Mouse (Mus musculus) neural tube, embryonic 11.5 days (tissue): Measurements from ENCODE around the gene Lysmd1. TPM values are rescaled to one million over a fixed set of nuclear protein-coding genes. Genes with fewer than 3 reads are reported as not detected.
A peak's percentile ranks its signal among the peaks of the same experiment; 100 is the strongest.

Experiments
- ATAC-seq: fragments of 200-750 bp; cut with Nextera tagmentation; 2 replicates; pipeline ENCODE4 v1.8.0; 2017; ENCODE audit warnings: moderate number of reproducible peaks, mild to moderate bottlenecking, moderate TSS enrichment, moderate library complexity; ENCODE audit not compliant: insufficient read depth, low FRiP score, low TSS enrichment
- DNase-seq: peaks from one replicate; pipeline ENCODE4 v3.0.0-alpha.2; 2015; ENCODE audit warnings: low spot score
- H3K27ac ChIP-seq: fragments of 300-500 bp; sonication (generic); 2 replicates; pipeline ENCODE4 v1.5.1; 2014; ENCODE audit warnings: low read depth, mild to moderate bottlenecking, low read length
- H3K27me3 ChIP-seq: fragments of 300-500 bp; sonication (generic); 2 replicates; pipeline ENCODE4 v1.6.1; 2014; ENCODE audit warnings: mild to moderate bottlenecking, low read length, mixed read lengths; ENCODE audit not compliant: control insufficient read depth, insufficient read depth
- H3K36me3 ChIP-seq: fragments of 300-500 bp; sonication (generic); 2 replicates; pipeline ENCODE4 v1.6.1; 2014; ENCODE audit warnings: mild to moderate bottlenecking, low read length, moderate library complexity, mixed read lengths; ENCODE audit not compliant: control insufficient read depth, insufficient read depth
- H3K4me1 ChIP-seq: fragments of 300-500 bp; sonication (generic); 2 replicates; pipeline ENCODE4 v1.6.1; 2014; ENCODE audit warnings: low read length, mixed read lengths; ENCODE audit not compliant: control insufficient read depth, insufficient read depth
- H3K4me2 ChIP-seq: fragments of 300-500 bp; sonication (generic); 2 replicates; pipeline ENCODE4 v1.6.1; 2014; ENCODE audit warnings: low read depth, mild to moderate bottlenecking, moderate library complexity
- H3K4me3 ChIP-seq: fragments of 300-500 bp; sonication (generic); 2 replicates; pipeline ENCODE4 v1.5.1; 2014; ENCODE audit warnings: low read depth, low read length
- H3K9ac ChIP-seq: fragments of 300-500 bp; sonication (generic); 2 replicates; pipeline ENCODE4 v1.6.1; 2014; ENCODE audit warnings: mild to moderate bottlenecking, low read length
- H3K9me3 ChIP-seq: fragments of 300-500 bp; sonication (generic); 2 replicates; pipeline ENCODE4 v1.6.1; 2016; ENCODE audit warnings: low read length; ENCODE audit not compliant: control insufficient read depth
- WGBS: fragments of 180-500 bp; shearing (Covaris S2); extraction: QIAGEN DNeasy Blood & Tissue Kit; methylation state at CpG from one replicate; pipeline ENCODE4 v1.1.7; 2014; 5-methylcytosine and 5-hydroxymethylcytosine counted together
- polyA plus RNA-seq: library from polyadenylated mRNA; unstranded; fragments of >200 nt; fragmentation: Nextera tagmentation; extraction: Ambion mirVana; gene quantifications from 2 replicates; pipeline ENCODE4 v1.2.1, GENCODE M21; 2014

The Lysmd1 gene
- polyA plus RNA-seq, 1 experiment from 2014 or later, result 17.9 TPM

DNA sequence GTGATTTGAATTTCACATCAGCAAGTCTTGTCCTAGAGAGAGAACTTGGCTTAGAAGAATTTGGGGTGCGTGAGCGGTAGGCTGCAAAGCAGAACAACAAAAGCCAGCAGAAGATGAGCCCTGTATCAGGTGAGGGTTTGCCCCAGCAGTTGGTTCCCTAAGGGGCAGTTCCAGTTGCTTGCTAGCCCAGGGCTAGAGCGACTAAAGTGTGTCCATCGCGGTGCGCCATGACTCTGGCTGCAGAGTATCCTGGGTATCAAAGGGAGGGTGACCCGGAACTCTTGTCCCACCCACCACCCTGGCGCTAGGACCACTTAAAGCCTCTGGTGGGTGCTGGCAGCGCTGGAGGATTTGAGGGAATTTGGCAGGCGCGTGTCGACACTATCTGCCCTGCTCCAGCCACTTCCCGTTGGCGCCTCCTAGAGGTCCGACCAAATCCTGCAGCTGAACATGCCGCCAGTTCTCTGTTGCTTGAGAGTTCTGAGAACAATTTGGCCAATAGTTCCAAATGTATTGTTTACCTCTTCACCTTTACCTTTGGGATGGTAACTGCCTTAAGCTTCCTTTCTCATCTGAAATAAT is 40.2 kb downstream of the Lysmd1 start:
- H3K36me3 ChIP-seq, result peaks cover 20% of the 10 kb centered on the region
- no peak overlapping the region for H3K27ac ChIP-seq
- H3K9ac ChIP-seq, result no peak overlapping the region
- DNase-seq (peak; percentile 86), ATAC-seq (peak; percentile 54)
- H3K9me3 ChIP-seq, result no peaks in the 10 kb centered on the region
- H3K4me1 ChIP-seq, result peaks cover 3% of the 10 kb centered on the region; the same call in 1 of the 2 replicates
- H3K27me3 ChIP-seq, result peaks cover 43% of the 10 kb centered on the region
- WGBS, result 2% methylated on average over 16 of the region's 16 CpGs
- H3K4me2 ChIP-seq, result no peak overlapping the region
- no peak overlapping the region for H3K4me3 ChIP-seq

DNA sequence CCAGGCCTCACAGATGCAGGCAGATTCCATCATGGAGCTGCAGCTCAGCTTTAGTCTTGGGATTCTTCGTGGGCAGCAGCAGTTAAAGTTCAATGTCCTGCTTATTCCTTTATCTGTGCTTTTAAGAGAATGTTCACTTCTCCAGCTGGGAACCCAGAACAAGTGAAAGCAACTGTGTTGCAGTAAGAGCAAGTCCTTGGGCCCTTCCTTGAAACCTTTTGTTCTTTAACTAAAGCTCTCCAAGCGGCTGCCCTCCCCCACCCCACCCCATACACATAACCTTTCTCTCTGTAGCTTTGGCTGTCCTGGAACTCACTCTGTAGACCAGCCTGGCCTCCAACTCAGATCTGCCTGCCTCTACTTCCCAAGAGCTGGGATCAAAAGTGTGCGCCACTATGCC is 42.6 kb downstream of the Lysmd1 start:
- no peaks in the 10 kb centered on the region for H3K9me3 ChIP-seq
- H3K4me2 ChIP-seq, result no peak overlapping the region
- H3K27me3 ChIP-seq, result peaks cover 25% of the 10 kb centered on the region
- H3K4me1 ChIP-seq, result peaks cover 3% of the 10 kb centered on the region; the same call in 1 of the 2 replicates
- H3K4me3 ChIP-seq, result no peak overlapping the region
- peaks cover 7% of the 10 kb centered on the region for H3K36me3 ChIP-seq
- no peak for ATAC-seq
- H3K9ac ChIP-seq, result no peak overlapping the region
- no peak overlapping the region for H3K27ac ChIP-seq
- DNase-seq, result no peak
- 82% methylated on average over 3 of the region's 3 CpGs for WGBS

DNA sequence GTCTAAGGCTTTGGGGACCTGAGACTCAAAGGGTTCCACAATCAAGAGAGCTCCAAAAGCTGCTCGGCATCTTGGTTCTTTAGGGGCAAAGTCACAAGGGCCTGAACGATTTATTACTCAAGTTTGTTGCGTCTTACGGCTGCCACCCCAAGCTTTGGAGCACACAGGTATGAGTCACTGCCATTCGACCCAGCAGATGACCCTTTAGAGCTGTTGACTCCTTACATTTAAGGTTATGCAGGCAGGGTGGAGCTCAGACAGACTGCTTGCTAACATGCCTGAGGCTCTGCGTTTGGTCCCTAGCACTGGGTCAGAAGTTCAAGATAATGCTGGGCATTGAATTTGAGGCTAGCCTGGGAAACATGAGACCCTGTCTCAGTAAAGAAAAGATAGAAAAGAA is 43.7 kb downstream of the Lysmd1 start:
- Histone ChIP-seq H3K27ac (no peak overlapping the region), H3K4me1 (peaks cover 3% of the 10 kb centered on the region; the same call in 1 of the 2 replicates), H3K36me3 (peaks cover 2% of the 10 kb centered on the region; the same call in 1 of the 2 replicates), H3K9ac (no peak overlapping the region), H3K4me2 (no peak overlapping the region), H3K27me3 (peaks cover 14% of the 10 kb centered on the region), H3K4me3 (no peak overlapping the region), H3K9me3 (no peaks in the 10 kb centered on the region)
- no peak for DNase-seq
- no peak for ATAC-seq
- 70% methylated on average over 6 of the region's 6 CpGs for WGBS

DNA sequence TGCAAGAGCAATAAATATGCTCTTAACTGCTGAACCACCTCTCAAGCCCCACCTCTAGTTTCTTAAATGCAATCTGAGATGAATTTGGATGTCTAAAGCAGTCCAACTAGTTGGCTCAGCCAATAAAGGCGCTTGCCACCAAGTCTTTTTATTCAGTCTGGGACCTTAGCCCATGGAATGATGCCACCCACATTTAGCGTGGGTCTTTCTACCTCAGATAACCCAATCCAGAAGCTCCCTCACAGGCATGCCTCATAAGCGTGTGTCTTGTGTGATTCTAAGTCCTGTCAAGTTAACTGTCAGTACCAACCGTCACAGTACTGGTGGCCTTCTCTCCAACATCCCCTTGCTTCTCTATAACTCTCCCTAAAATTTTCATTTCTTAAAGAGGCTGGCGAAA is 45.1 kb downstream of the Lysmd1 start:
- ATAC-seq (no peak), DNase-seq (no peak)
- H3K27ac ChIP-seq, result no peak overlapping the region
- H3K9me3 ChIP-seq, result no peaks in the 10 kb centered on the region
- WGBS, result 86% methylated on average over 5 of the region's 5 CpGs
- H3K36me3 ChIP-seq, result peaks cover 2% of the 10 kb centered on the region; the same call in 1 of the 2 replicates
- H3K4me1 ChIP-seq, result no peaks in the 10 kb centered on the region
- no peak overlapping the region for H3K9ac ChIP-seq
- no peak overlapping the region for H3K4me2 ChIP-seq
- H3K27me3 ChIP-seq, result peaks cover under 1% of the 10 kb centered on the region
- no peak overlapping the region for H3K4me3 ChIP-seq

DNA sequence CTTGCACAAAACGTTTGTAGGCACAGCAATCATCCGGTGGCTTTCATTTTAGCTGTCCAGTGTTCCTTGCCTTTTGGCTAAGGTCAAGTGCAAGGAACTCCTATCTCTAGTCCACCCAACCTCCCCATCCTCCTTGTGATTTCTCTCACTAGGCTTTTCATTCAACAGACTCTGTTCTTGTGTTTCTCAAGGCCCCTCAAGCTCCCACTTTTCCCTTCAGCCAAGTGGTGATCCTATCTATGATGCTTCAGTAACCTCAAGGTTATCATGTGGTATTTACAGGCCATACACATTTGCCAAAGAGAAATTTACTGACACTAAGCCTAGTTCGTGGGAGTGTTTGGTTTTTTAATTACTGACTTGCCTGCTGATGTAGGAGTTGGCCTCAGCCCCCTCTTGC is 46.0 kb downstream of the Lysmd1 start:
- H3K9ac ChIP-seq, result no peak overlapping the region
- no peaks in the 10 kb centered on the region for H3K9me3 ChIP-seq
- H3K36me3 ChIP-seq, result peaks cover 2% of the 10 kb centered on the region; the same call in 1 of the 2 replicates
- no peak for ATAC-seq
- no peak overlapping the region for H3K4me3 ChIP-seq
- H3K27me3 ChIP-seq, result no peaks in the 10 kb centered on the region
- no peak overlapping the region for H3K27ac ChIP-seq
- 71% methylated on average over 3 of the region's 3 CpGs for WGBS
- DNase-seq, result no peak
- no peak overlapping the region for H3K4me2 ChIP-seq
- no peaks in the 10 kb centered on the region for H3K4me1 ChIP-seq

DNA sequence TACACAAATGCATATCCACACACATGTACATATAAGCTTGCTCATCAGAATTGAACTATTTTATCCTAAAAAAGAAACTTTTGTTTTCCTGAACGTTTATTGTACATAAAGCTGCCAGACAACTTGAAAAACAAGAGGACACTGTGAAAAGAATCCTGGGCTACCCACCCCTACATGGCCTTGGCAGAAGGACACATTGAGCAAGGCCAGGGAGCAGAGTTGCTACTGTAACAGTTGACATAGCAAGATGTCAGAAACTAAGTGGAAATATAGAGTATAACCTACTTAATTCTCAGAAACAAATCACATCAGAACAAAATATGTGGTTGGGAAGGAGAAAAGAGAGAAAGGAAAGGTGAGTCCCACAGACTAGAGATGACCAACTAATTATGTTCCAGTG is 48.0 kb downstream of the Lysmd1 start:
- no peak overlapping the region for H3K4me2 ChIP-seq
- ATAC-seq, result no peak
- peaks cover 5% of the 10 kb centered on the region for H3K36me3 ChIP-seq
- no peaks in the 10 kb centered on the region for H3K27me3 ChIP-seq
- no peak for DNase-seq
- no peak overlapping the region for H3K4me3 ChIP-seq
- H3K4me1 ChIP-seq, result no peaks in the 10 kb centered on the region
- 63% methylated on average over 1 of the region's 1 CpGs for WGBS
- no peak overlapping the region for H3K9ac ChIP-seq
- H3K9me3 ChIP-seq, result no peaks in the 10 kb centered on the region
- no peak overlapping the region for H3K27ac ChIP-seq

DNA sequence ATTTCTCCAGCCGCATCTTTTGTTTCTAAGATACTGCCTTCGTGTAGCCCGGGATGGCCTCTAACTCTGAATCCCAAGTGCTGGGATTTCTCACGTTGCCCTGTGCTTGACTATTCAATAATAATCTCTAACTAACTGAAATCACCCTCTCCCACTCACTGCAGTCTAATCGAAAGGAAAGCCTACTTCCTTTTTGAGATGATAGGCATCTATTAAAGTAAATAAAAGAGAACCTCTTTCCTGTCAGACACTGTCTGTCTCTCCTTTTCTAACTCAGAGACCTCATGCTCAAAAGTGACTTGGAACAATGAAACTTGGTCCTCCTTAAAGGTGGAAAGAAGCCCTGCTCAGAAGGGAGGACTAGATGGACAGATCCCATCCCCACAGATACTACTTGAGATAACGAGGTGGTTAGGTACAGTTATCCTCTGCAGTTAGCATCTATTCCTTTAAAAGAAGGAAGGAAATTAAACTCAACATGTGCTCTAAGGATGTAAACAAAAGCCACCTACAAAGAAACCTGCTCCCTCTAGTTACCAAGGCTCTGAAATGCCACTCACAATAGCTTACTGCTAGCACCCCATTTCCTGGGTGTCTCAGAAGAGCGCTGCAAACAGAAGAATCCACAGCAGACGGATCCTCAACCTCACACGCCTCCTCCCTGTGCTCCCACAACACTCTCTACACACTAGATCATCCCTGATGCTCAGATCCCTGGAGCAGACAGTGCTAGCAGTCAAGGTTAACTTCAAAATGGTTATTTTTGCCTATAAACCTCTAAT is 51.1 kb downstream of the Lysmd1 start:
- H3K4me3 ChIP-seq, result no peak overlapping the region
- H3K9me3 ChIP-seq, result no peaks in the 10 kb centered on the region
- DNase-seq (no peak), ATAC-seq (no peak)
- H3K36me3 ChIP-seq, result peaks cover 7% of the 10 kb centered on the region
- no peak overlapping the region for H3K27ac ChIP-seq
- 92% methylated on average over 9 of the region's 9 CpGs for WGBS
- no peaks in the 10 kb centered on the region for H3K4me1 ChIP-seq
- no peaks in the 10 kb centered on the region for H3K27me3 ChIP-seq
- no peak overlapping the region for H3K4me2 ChIP-seq
- no peak overlapping the region for H3K9ac ChIP-seq

DNA sequence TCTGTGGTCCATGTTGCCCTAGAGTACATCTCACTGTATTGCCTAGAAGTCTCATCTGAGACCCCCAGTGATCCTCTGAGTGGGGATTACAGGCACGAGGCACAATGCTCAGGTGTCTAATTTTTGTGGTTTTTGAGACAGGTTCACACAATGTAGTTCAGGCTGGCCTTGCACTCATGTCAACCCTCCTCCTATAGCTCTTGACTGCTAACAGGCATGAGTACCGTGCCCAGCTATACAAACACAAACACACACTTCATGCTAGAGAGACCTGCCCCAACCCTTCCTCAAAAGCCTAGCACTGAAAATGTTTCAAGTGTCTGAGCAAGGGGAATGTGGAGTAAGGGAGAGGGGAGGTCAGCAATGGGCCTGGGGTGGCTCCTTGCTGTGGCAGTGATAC is 52.2 kb downstream of the Lysmd1 start:
- peaks cover 9% of the 10 kb centered on the region for H3K36me3 ChIP-seq
- H3K4me2 ChIP-seq, result no peak overlapping the region
- 98% methylated on average over 2 of the region's 2 CpGs for WGBS

DNA sequence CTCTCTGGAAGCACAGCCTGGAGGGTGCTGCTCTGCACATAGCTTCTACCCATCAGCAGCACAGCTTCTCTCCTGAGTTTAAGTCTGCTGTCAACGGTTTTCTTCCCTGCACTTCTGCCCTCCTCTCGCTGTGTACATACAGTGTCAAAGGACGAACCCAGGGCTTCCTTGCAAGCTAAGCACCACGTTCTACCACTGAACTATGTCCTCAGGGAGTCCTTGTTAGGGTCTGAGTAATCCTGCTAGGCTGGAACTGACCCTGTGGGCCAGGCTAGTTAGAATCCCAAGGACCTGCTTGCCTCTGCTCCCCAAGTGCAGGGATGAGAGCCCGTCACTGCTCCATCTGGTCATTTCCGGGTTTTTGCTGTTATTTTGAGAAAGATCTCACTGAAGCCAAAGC is 53.0 kb downstream of the Lysmd1 start:
- H3K36me3 ChIP-seq, result peaks cover 9% of the 10 kb centered on the region
- 90% methylated on average over 6 of the region's 6 CpGs for WGBS

More for the DNA sequence above, 52.2 kb downstream of the Lysmd1 start:
- H3K4me1 ChIP-seq, result no peaks in the 10 kb centered on the region
- no peak overlapping the region for H3K9ac ChIP-seq
- H3K9me3 ChIP-seq, result no peaks in the 10 kb centered on the region
- ATAC-seq (no peak), DNase-seq (no peak)
- no peak overlapping the region for H3K4me3 ChIP-seq
- no peak overlapping the region for H3K27ac ChIP-seq
- no peaks in the 10 kb centered on the region for H3K27me3 ChIP-seq

More for the DNA sequence above, 53.0 kb downstream of the Lysmd1 start:
- Histone ChIP-seq H3K27ac (no peak overlapping the region), H3K4me1 (no peaks in the 10 kb centered on the region), H3K4me3 (no peak overlapping the region), H3K4me2 (no peak overlapping the region), H3K9ac (no peak overlapping the region), H3K9me3 (no peaks in the 10 kb centered on the region), H3K27me3 (no peaks in the 10 kb centered on the region)
- DNase-seq (no peak), ATAC-seq (no peak)
